Mouse (Mus musculus) lung, postnatal 0 days (tissue): Measurements from ENCODE around the gene Spock1.

ENCODE experiments used
- CTCF ChIP-seq: IDR thresholded peaks from 2 replicates; pipeline ENCODE4 v1.5.1; 2016; ENCODE audit warnings: antibody characterized with exemption, mild to moderate bottlenecking
- EP300 ChIP-seq: IDR thresholded peaks from 2 replicates; pipeline ENCODE4 v1.6.1; 2016; ENCODE audit warnings: antibody characterized with exemption, mild to moderate bottlenecking, control low read depth

GRCm38 (mm10) chr13:57431815-57432214, 476.3 kb downstream of the Spock1 start:
- TF ChIP-seq CTCF = no peak
- no peak for TF ChIP-seq EP300
